Mouse (Mus musculus): ENCODE results near the gene Drc3.

DNA sequence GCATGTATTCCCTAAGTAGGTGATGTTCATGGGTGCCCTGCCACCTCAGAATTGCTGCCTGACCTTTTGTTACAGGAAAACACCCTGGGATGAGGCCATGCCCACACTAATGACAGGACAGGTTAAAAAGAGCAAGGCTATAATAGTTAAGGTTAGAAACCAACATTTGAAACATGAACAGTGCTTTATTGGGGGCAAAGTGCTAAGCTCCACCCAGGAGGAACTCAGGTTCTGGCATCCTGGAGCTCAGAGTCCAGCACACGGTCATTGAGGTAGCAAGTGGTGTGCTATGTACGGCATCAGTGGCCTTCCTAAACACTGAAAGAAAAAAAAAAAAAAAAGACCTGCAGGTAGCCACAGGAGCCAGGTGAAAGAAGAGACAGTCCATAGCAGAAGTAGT, 34.8 kb downstream of the Drc3 start:
- TF ChIP-seq POLR2A (IDR thresholded peaks at IDR 0.05; ENCODE audit: borderline replicate concordance, insufficient read depth, low read length) (no peak), CTCF (IDR thresholded peaks at IDR 0.05; ENCODE audit: borderline replicate concordance, insufficient read depth, low read depth, low read length) (no peak)
